Mouse (Mus musculus) cerebellum, adult 2 months (tissue): Measurements from ENCODE around the gene Zfp791. TPM values are rescaled to one million over a fixed set of nuclear protein-coding genes. Genes with fewer than 3 reads are reported as not detected.

Source experiments
- DNase-seq, 2 experiments: peaks; one replicate each; pipeline ENCODE4 v3.0.0; 2021
- H3K27ac ChIP-seq: fragments of 200-500 bp; 2 replicates; pipeline ENCODE4 v1.5.1; 2012; ENCODE audit warnings: low read length, control low read depth, inconsistent platforms; ENCODE audit not compliant: insufficient read depth
- H3K27me3 ChIP-seq: fragments of 200-500 bp; 2 replicates; pipeline ENCODE4 v1.6.1; 2012; ENCODE audit warnings: inconsistent platforms, mild to moderate bottlenecking, low read length, moderate library complexity; ENCODE audit not compliant: control insufficient read depth, insufficient read depth
- H3K4me1 ChIP-seq: fragments of 200-500 bp; 2 replicates; pipeline ENCODE4 v1.6.1; 2011; ENCODE audit warnings: low read length; ENCODE audit not compliant: control insufficient read depth, insufficient read depth
- H3K4me3 ChIP-seq: fragments of 200-500 bp; replicated peaks from 2 replicates; pipeline ENCODE3; 2011; ENCODE audit warnings: mild to moderate bottlenecking, low read depth, low read length, control low read depth; ENCODE audit not compliant: insufficient read depth
- CTCF ChIP-seq: fragments of 200-500 bp; IDR thresholded peaks from 2 replicates; pipeline ENCODE4 v1.5.1; 2011; ENCODE audit warnings: low read depth, mild to moderate bottlenecking, control low read depth, low read length, moderate library complexity, borderline replicate concordance; ENCODE audit not compliant: insufficient read depth
- POLR2A ChIP-seq: fragments of 200-500 bp; IDR thresholded peaks from 2 replicates; pipeline ENCODE4 v1.6.1; 2011; ENCODE audit warnings: low read length, control low read depth, borderline replicate concordance; ENCODE audit not compliant: insufficient read depth
- WGBS: fragments of 180-500 bp; shearing (Covaris S2); methylation state at CpG from one replicate; pipeline ENCODE4 v1.1.7; 2018; 5-methylcytosine and 5-hydroxymethylcytosine counted together
- polyA plus RNA-seq: library from polyadenylated mRNA; depleted of rRNA; stranded (reverse); fragments of >200 nt; gene quantifications from 2 replicates; pipeline ENCODE4 v1.2.3, GENCODE M21; 2012

The Zfp791 gene
- polyA plus RNA-seq, 1 experiment, result 4.8 TPM

- Histone ChIP-seq H3K4me1 (peaks cover 13% of the 10 kb centered on the region), H3K27me3 (no peaks in the 10 kb centered on the region), H3K4me3 (peak within 1 kb of the TSS; percentile 73), H3K27ac (peak within 1 kb of the TSS; percentile 35)
- WGBS, result under 1% methylated on average over 30 of the region's 30 CpGs
- peak; percentile 65 to 70 for DNase-seq
- no peak for TF ChIP-seq CTCF
- peak; percentile 47; the same call in 1 of the 2 replicates for TF ChIP-seq POLR2A
These were observed 42.2 kb downstream of the Zfp791 start, which contains the start of gene Wdr83os for GRCm38 (mm10) chr8:85080532-85081215. Gene Wdr83os (plus strand): TSS chr8:85080740.

DNA sequence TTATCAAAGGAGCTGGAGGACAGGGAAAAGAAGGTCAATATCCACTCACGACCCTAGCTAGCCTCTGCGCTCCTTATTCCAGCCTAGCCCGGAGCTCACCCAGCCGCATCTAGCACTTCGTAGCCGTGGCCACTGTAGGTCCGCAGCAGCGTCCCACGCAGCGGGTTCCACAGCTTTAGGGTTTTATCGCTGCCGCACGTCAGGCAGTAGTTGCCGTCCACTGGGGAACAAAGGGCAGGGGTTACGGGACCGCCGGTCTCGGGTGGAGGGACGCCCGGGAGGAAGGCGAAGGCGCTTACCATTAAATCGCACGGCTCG, 42.7 kb downstream of the Zfp791 start:
- under 1% methylated on average over 25 of the region's 25 CpGs for WGBS
- H3K4me1 ChIP-seq, result peaks cover 13% of the 10 kb centered on the region
- TF ChIP-seq CTCF (no peak), POLR2A (no peak)
- no peak for DNase-seq
- no peaks in the 10 kb centered on the region for H3K27me3 ChIP-seq
- H3K27ac ChIP-seq, result peak overlapping the region; percentile 35
- peak overlapping the region; percentile 73 for H3K4me3 ChIP-seq

DNA sequence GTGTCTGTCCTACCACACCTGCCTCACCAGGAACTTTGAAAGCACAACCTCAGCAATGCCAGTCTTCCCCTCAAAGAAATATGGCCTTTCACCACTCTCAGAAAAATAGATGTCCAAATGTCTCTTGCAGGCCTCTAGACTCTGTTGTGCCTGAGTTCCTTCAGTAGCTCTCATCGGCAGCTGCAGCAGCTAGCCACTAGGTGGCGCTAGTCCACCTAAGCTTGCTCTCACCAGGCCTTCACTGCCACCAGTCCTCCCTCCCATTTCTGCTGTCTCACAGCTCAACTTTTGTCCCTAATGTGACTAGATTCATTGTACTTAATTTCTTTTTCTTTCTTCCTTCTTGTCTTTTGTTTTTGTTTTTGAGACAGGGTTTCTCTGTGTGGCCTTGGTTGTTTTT, 45.9 kb downstream of the Zfp791 start:
- WGBS, result 0% methylated on average over 2 of the region's 2 CpGs
- no peak overlapping the region for H3K4me3 ChIP-seq
- DNase-seq, result peak; percentile 78
- no peak overlapping the region for H3K27ac ChIP-seq
- peaks cover 15% of the 10 kb centered on the region for H3K4me1 ChIP-seq
- TF ChIP-seq POLR2A (no peak), CTCF (peak; percentile 93)
- no peaks in the 10 kb centered on the region for H3K27me3 ChIP-seq

GRCm38 (mm10) chr8:85076001-85076400, 46.9 kb downstream of the Zfp791 start:
- TF ChIP-seq POLR2A (no peak), CTCF (peak; percentile 64)
- peaks cover 15% of the 10 kb centered on the region for H3K4me1 ChIP-seq
- no peak overlapping the region for H3K27ac ChIP-seq
- H3K4me3 ChIP-seq, result no peak overlapping the region
- 77% methylated on average over 9 of the region's 9 CpGs for WGBS
- peak in 1 of 2 experiments; percentile 56 for DNase-seq
- no peaks in the 10 kb centered on the region for H3K27me3 ChIP-seq

- no peak for DNase-seq
- WGBS, result 91% methylated on average over 10 of the region's 10 CpGs
- Histone ChIP-seq H3K4me1 (peaks cover 11% of the 10 kb centered on the region), H3K4me3 (no peak overlapping the region), H3K27me3 (no peaks in the 10 kb centered on the region), H3K27ac (no peak overlapping the region)
- TF ChIP-seq CTCF (no peak), POLR2A (no peak)
These were observed 48.3 kb downstream of the Zfp791 start for GRCm38 (mm10) chr8:85074617-85075016.

DNA sequence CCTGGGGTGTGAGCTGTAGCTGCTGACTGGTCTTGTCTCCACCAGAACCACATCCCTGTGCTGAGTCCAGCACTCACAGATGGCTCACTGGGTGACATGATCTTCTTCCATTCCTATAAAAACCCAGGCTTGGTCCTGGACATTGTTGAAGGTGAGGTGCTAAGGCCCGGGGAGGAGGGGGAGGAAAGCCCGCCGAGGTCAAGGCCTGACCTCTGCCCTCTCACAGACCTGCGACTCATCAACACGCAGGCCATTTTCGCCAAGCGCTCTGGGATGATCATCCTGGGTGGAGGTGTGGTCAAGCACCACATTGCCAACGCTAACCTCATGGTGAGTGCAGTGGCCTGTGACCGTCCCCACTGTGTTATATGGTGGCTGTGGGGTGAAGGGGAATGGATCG, 48.7 kb downstream of the Zfp791 start:
- H3K27me3 ChIP-seq, result no peaks in the 10 kb centered on the region
- no peak overlapping the region for H3K27ac ChIP-seq
- 82% methylated on average over 10 of the region's 10 CpGs for WGBS
- TF ChIP-seq POLR2A, result no peak
- TF ChIP-seq CTCF, result no peak
- H3K4me1 ChIP-seq, result peaks cover 8% of the 10 kb centered on the region
- no peak for DNase-seq
- no peak overlapping the region for H3K4me3 ChIP-seq

GRCm38 (mm10) chr8:85073041-85073612, 49.8 kb downstream of the Zfp791 start:
- Histone ChIP-seq H3K4me3 (no peak overlapping the region), H3K27me3 (no peaks in the 10 kb centered on the region), H3K4me1 (peaks cover 11% of the 10 kb centered on the region), H3K27ac (no peak overlapping the region)
- WGBS, result 82% methylated on average over 15 of the region's 15 CpGs
- no peak for DNase-seq
- no peak for TF ChIP-seq POLR2A
- no peak for TF ChIP-seq CTCF

DNA sequence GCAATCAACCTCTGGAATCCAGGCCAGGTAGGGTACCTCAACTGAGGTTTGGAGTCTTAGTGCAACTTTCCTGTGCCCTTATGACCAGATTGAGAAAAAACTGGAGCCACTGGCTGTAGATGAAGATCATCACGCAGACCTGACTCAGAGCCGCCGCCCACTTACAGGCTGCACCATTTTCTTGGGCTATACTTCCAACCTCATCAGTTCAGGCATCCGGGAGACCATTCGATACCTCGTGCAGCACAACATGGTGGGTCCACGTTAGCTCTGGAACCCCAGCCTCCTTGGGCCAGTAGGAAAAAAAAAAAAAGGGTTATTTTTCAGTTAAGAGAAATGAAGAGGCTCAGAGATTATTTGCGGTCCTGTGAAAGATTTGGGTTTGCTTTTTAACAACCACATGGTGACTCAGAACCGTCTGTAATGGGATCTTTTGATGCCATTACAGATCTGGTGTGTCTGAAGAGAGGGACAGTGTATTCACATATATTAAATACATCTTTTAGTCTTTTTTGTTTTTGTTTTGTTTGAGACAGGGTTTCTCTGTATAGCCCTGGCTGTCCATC, 50.4 kb downstream of the Zfp791 start:
- Histone ChIP-seq H3K27ac (no peak overlapping the region), H3K27me3 (no peaks in the 10 kb centered on the region), H3K4me3 (peak overlapping the region; percentile 67), H3K4me1 (peaks cover 14% of the 10 kb centered on the region)
- 27% methylated on average over 9 of the region's 9 CpGs for WGBS
- TF ChIP-seq CTCF, result no peak
- TF ChIP-seq POLR2A, result no peak
- DNase-seq, result no peak
